Mouse (Mus musculus) liver, adult 2 months (tissue): ENCODE data around the gene Rpl41. TPM values are rescaled to one million over a fixed set of nuclear protein-coding genes. Genes with fewer than 3 reads are reported as not detected.
"Not testable (repeated sequence)": the region's sequence is repeated elsewhere in the genome, so short reads cannot be mapped to it uniquely, and the experiment has no call there.

Source experiments
- DNase-seq: peaks from one replicate; pipeline ENCODE4 v3.0.0-alpha.2; 2011; ENCODE audit warnings: low read depth, low spot score; ENCODE audit errors: extremely low read depth
- H3K27ac ChIP-seq: fragments of 200-500 bp; replicated peaks from 2 replicates; pipeline ENCODE4 v1.5.1; 2012; ENCODE audit warnings: low read depth, mild to moderate bottlenecking, control low read depth, inconsistent platforms, low read length; ENCODE audit not compliant: insufficient read depth
- H3K27me3 ChIP-seq: fragments of 200-500 bp; 2 replicates; pipeline ENCODE4 v1.6.1; 2012; ENCODE audit warnings: mild to moderate bottlenecking, moderate library complexity, low read length, inconsistent platforms; ENCODE audit not compliant: control insufficient read depth, insufficient read depth
- H3K36me3 ChIP-seq: fragments of 200-500 bp; 2 replicates; pipeline ENCODE4 v1.6.1; 2012; ENCODE audit warnings: low read length, inconsistent platforms; ENCODE audit not compliant: control insufficient read depth, insufficient read depth
- H3K4me1 ChIP-seq: fragments of 200-500 bp; 2 replicates; pipeline ENCODE4 v1.6.1; 2011; ENCODE audit warnings: low read length; ENCODE audit not compliant: control insufficient read depth, insufficient read depth
- H3K4me3 ChIP-seq: fragments of 200-500 bp; 2 replicates; pipeline ENCODE4 v1.5.1; 2011; ENCODE audit warnings: low read depth, mild to moderate bottlenecking, control low read depth, low read length, moderate library complexity; ENCODE audit not compliant: insufficient read depth
- H3K79me2 ChIP-seq: fragments of 200-500 bp; 2 replicates; pipeline ENCODE4 v1.6.1; 2012; ENCODE audit warnings: inconsistent platforms, mild to moderate bottlenecking, low read length, moderate library complexity; ENCODE audit not compliant: control insufficient read depth, insufficient read depth
- H3K9ac ChIP-seq: fragments of 200-500 bp; 2 replicates; pipeline ENCODE4 v1.6.1; 2012; ENCODE audit warnings: low read depth, mild to moderate bottlenecking, control low read depth, inconsistent platforms, low read length
- CTCF ChIP-seq: fragments of 200-500 bp; IDR thresholded peaks from 2 replicates; pipeline ENCODE4 v1.5.1; 2011; ENCODE audit warnings: low read depth, low read length, control low read depth
- POLR2A ChIP-seq: fragments of 200-500 bp; IDR thresholded peaks from 2 replicates; pipeline ENCODE4 v1.6.1; 2011; ENCODE audit warnings: low read length, control low read depth; ENCODE audit not compliant: insufficient read depth; ENCODE audit errors: extremely low read depth
- WGBS: fragments of 180-500 bp; shearing (Covaris S2); methylation state at CpG from one replicate; pipeline ENCODE4 v1.1.7; 2018; 5-methylcytosine and 5-hydroxymethylcytosine counted together
- polyA plus RNA-seq: library from polyadenylated mRNA; depleted of rRNA; stranded (reverse); fragments of >200 nt; gene quantifications from 2 replicates; pipeline ENCODE4 v1.2.3, GENCODE M21; 2012
- total RNA-seq: library from RNA; depleted of rRNA; stranded (reverse); fragments of >200 nt; gene quantifications from 2 replicates; pipeline ENCODE4 v1.2.3, GENCODE M21; 2014

The Rpl41 gene
- total and polyA plus RNA-seq, 2 experiments = 794 to 1,015 TPM

DNA sequence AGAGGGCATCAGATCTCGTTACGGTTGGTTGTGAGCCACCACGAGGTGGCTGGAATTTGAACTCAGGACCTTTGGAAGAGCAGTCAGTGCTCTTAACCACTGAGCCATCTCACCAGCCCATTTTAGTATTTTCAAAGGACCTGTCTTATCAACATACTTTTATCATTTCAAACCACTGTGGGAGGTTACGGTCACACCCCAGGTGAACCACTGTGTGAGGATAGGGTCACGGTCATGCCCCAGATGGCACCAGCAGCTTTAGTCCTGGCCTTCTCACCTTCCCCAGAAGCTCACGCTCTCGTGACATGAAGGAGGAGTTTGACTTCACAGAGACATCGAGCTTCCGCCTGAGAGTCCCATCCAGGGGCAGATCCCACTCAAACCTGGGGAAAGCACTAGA, 37.9 kb downstream of the Rpl41 start:
- no peaks in the 10 kb centered on the region for H3K27me3 ChIP-seq
- no peak overlapping the region for H3K27ac ChIP-seq
- WGBS = 83% methylated on average over 9 of the region's 9 CpGs
- no peak overlapping the region for H3K9ac ChIP-seq
- H3K4me1 ChIP-seq = no peaks in the 10 kb centered on the region
- no peak for DNase-seq
- no peak overlapping the region for H3K4me3 ChIP-seq
- H3K79me2 ChIP-seq = no peaks in the 10 kb centered on the region; the same call in 1 of the 2 replicates
- H3K36me3 ChIP-seq = peaks cover 7% of the 10 kb centered on the region; the same call in 1 of the 2 replicates
- no peak for TF ChIP-seq POLR2A

DNA sequence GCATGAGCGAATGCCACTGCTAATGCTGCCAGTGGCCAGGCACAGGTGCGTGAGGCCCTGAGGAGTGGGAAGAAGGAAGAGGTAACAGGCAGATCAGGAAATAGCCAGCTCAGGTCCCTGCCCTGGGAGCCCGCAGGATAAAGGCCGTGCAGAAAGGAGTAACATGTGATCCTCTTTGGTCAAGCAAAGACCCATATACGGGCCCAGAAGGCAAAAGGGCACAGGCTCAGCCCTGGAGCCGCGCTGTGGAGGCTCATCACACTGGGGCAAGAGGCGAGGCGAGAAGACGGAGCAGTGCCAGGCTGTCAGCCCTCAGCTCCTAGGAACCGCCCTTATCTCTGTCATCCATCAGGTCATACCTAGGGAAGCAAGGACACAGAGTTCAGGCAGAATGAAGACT, 38.8 kb downstream of the Rpl41 start:
- WGBS = 94% methylated on average over 11 of the region's 11 CpGs

DNA sequence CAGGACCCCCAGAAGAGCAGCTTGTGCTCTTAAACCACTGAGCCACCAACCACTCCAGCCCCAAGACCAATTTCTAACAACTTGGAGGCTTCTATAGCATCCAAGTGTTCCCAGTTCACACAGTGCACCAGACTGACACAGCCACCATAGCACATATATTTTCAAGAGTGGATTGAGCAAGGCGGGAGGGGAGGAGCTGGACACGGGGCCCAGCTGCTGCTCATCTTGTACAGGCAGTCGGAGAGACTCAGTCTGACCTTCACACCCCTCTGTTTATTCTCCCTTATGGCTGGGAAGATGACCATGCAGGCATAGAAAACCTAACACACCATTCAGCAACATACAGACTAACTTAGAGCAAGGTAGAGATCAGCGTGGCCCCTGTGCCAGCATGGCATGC, 39.3 kb downstream of the Rpl41 start:
- TF ChIP-seq POLR2A (no peak), CTCF (no peak)
- H3K36me3 ChIP-seq = peaks cover 5% of the 10 kb centered on the region; the same call in 1 of the 2 replicates
- H3K4me3 ChIP-seq = no peak overlapping the region
- H3K27ac ChIP-seq = no peak overlapping the region
- no peaks in the 10 kb centered on the region for H3K4me1 ChIP-seq
- no peaks in the 10 kb centered on the region for H3K27me3 ChIP-seq
- no peak overlapping the region for H3K9ac ChIP-seq
- peaks cover 4% of the 10 kb centered on the region; the same call in 1 of the 2 replicates for H3K79me2 ChIP-seq
- no peak for DNase-seq
- 69% methylated on average over 4 of the region's 4 CpGs for WGBS

More for the DNA sequence above, 38.8 kb downstream of the Rpl41 start:
- no peak overlapping the region for H3K9ac ChIP-seq
- TF ChIP-seq POLR2A (no peak), CTCF (no peak)
- H3K4me3 ChIP-seq = no peak overlapping the region
- no peak overlapping the region for H3K27ac ChIP-seq
- peaks cover 5% of the 10 kb centered on the region; the same call in 1 of the 2 replicates for H3K36me3 ChIP-seq
- no peak for DNase-seq
- H3K4me1 ChIP-seq = no peaks in the 10 kb centered on the region
- H3K27me3 ChIP-seq = no peaks in the 10 kb centered on the region
- peaks cover 4% of the 10 kb centered on the region; the same call in 1 of the 2 replicates for H3K79me2 ChIP-seq

DNA sequence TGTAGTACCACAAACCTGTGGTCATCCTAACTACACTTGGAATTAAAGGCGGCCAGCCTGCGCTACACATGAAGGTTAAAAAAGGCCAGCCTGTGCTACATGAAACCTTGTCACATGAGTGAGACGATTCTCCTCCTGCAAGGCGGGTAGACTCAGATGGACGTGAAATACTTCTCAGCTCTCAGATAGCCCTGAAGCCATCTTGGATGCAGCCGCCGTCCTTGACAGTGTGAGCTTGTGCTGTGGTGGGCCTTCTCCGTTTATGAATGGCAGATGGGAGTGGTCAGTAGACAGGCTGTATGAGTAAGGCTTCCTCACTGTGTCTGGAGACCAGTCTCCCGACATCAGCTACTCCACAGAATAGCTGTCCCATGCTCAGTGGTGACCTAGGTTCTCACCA, 39.9 kb downstream of the Rpl41 start:
- H3K36me3 ChIP-seq = peaks cover 5% of the 10 kb centered on the region; the same call in 1 of the 2 replicates
- no peaks in the 10 kb centered on the region for H3K27me3 ChIP-seq
- peaks cover 3% of the 10 kb centered on the region for H3K4me1 ChIP-seq
- H3K4me3 ChIP-seq = no peak overlapping the region
- no peak overlapping the region for H3K9ac ChIP-seq
- TF ChIP-seq CTCF (no peak), POLR2A (no peak)
- no peak overlapping the region for H3K27ac ChIP-seq
- H3K79me2 ChIP-seq = peaks cover 4% of the 10 kb centered on the region; the same call in 1 of the 2 replicates
- 91% methylated on average over 9 of the region's 9 CpGs for WGBS
- no peak for DNase-seq

DNA sequence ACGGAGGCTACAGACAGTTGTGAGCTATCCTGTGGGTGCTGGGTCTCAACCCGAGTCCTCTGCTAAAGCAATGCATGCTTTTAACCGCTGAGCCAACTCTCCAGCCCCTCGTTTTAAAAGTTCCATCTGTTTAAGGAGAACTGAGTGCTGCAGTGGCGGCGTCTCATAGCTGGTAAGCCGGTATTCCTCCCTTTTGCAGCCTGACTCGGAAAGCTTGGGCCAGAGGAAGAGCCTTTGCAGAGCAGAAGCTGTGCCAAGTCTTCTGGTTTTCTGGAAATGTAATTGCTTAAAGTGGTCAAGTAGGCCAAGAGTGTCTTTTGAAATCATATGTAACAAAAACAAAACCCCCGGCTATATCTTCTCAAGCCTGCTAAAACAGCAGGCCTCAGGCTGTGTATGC, 40.8 kb downstream of the Rpl41 start:
- no peak overlapping the region for H3K27ac ChIP-seq
- no peak overlapping the region for H3K4me3 ChIP-seq
- H3K36me3 ChIP-seq = peaks cover 2% of the 10 kb centered on the region; the same call in 1 of the 2 replicates
- TF ChIP-seq POLR2A = no peak
- no peak for TF ChIP-seq CTCF
- H3K9ac ChIP-seq = no peak overlapping the region
- DNase-seq = no peak
- WGBS = 87% methylated on average over 9 of the region's 9 CpGs
- peaks cover 4% of the 10 kb centered on the region; the same call in 1 of the 2 replicates for H3K79me2 ChIP-seq
- H3K4me1 ChIP-seq = peaks cover 3% of the 10 kb centered on the region
- no peaks in the 10 kb centered on the region for H3K27me3 ChIP-seq

DNA sequence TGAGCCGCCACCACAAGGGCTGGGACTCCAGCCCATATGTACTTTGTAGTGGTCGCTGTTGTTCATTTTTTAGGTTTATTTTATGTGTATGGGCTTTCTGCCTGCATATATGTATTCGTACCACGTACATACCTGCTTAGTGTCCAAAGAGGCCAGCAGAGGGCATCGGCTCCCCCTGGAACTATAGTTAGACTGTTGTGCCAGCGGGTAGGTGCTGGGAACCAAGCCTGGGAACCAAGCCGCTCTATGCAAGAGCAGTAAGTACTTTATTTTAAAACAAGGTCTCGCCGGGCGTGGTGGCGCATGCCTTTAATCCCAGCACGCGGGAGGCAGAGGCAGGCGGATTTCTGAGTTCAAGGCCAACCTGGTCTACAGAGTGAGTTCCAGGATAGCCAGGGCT, 43.1 kb downstream of the Rpl41 start:
- Histone ChIP-seq H3K27me3 (no peaks in the 10 kb centered on the region), H3K79me2 (peaks cover 4% of the 10 kb centered on the region; the same call in 1 of the 2 replicates), H3K4me1 (peaks cover 10% of the 10 kb centered on the region), H3K4me3 (no peak overlapping the region), H3K36me3 (0 out of 2 replicates have a peak, but pooled peaks cover 2% of the 10 kb centered on the region), H3K9ac (no peak overlapping the region), H3K27ac (no peak overlapping the region)
- 97% methylated on average over 14 of the region's 14 CpGs for WGBS
- no peak for DNase-seq
- TF ChIP-seq CTCF (peak; percentile 13; the same call in 1 of the 2 replicates), POLR2A (no peak)

DNA sequence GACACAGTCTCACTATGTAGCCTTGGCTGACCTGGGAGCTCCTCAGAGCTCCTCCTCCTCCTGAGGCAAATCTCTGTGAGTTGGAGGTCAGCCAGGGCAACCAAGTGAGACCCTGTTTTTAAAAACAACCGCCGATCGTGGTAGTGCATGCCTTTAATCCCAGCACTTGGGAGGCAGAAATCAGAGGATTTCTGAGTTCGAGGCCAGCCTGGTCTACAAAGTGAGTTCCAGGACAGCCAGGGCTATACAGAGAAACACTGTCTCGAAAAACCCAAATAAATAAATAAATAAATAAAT, 43.8 kb downstream of the Rpl41 start:
- not testable (repeated sequence) for H3K27ac ChIP-seq, H3K27me3 ChIP-seq
- peaks cover 10% of the 10 kb centered on the region for H3K4me1 ChIP-seq

More for the DNA sequence above, 43.8 kb downstream of the Rpl41 start:
- not testable (repeated sequence) for H3K4me3 ChIP-seq, DNase-seq, H3K36me3 ChIP-seq, H3K9ac ChIP-seq, H3K79me2 ChIP-seq
- 94% methylated on average over 5 of the region's 5 CpGs for WGBS
